18 mouse cellular contexts compared by ENCODE assay signal in the genomic region with DNA sequence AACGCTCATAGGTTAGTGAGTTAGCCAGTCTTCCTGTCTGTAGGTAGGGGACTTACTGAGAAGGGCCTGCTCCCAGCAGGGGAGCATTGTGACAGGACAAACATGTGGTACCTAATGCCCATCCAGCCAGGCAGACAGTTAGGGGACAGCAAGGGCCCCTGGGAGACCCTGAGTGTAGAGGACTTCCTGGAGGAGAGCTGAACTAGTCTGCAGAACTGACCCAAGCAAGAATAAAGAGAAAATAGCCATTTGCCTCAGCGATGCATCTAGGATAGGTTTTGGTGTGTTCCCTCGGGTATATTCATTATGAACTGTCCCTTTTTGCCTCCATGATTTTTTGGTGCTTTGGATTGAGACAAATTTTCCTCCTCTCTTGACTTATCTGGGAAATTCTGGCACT. TPM values are rescaled to one million over a fixed set of nuclear protein-coding genes. Genes with fewer than 3 reads are reported as not detected.
DNase-seq lines count a peak whose midpoint lies in the region; ATAC-seq and TF ChIP-seq lines count a peak whose summit lies in the region.
"Had no signal": no experiment of that assay in that cellular context is flagged by ENCODE, and none has a peak within 500 bp of the region (broad histone marks: within the 10 kb centered on the region; RNA-seq: fewer than 3 reads in every experiment).

No protein-coding gene starts in this region.

- H3K9ac ChIP-seq in kidney, postnatal 0 days (ENCODE audit: low read depth, low read length): no peak overlapping the region
- no peak overlapping the region for H3K9ac ChIP-seq in limb, embryonic 12.5 days (replicated peaks)
- no peak overlapping the region for H3K9ac ChIP-seq in forebrain, embryonic 15.5 days (replicated peaks)
- H3K9ac ChIP-seq: hindbrain, embryonic 15.5 days; liver, postnatal 0 days had no signal

- H3K9me3 ChIP-seq in kidney, postnatal 0 days (replicated peaks; ENCODE audit: low read length): no peaks in the 10 kb centered on the region
- H3K9me3 ChIP-seq in limb, embryonic 12.5 days: no peaks in the 10 kb centered on the region
- H3K9me3 ChIP-seq in forebrain, embryonic 15.5 days: no peaks in the 10 kb centered on the region
- H3K9me3 ChIP-seq: hindbrain, embryonic 15.5 days had no signal

- no peak for TF ChIP-seq CTCF in kidney, postnatal 0 days (IDR thresholded peaks at IDR 0.05; ENCODE audit: low read depth)

- H3K27ac ChIP-seq in kidney, postnatal 0 days: peak overlapping the region; percentile 67
- peak overlapping the region; percentile 58 for H3K27ac ChIP-seq in brown adipose tissue, adult 24 weeks (replicated peaks; ENCODE audit: low read depth, low read length)
- H3K27ac ChIP-seq in limb, embryonic 12.5 days: peak overlapping the region; percentile 41; the same call in 1 of the 2 replicates
- H3K27ac ChIP-seq in forebrain, embryonic 15.5 days (replicated peaks): no peak overlapping the region
- H3K27ac ChIP-seq: hindbrain, embryonic 15.5 days had no signal

- no peaks in the 10 kb centered on the region for H3K27me3 ChIP-seq in kidney, postnatal 0 days (ENCODE audit: insufficient read depth, low read length)
- no peaks in the 10 kb centered on the region for H3K27me3 ChIP-seq in limb, embryonic 12.5 days
- H3K27me3 ChIP-seq in forebrain, embryonic 15.5 days: no peaks in the 10 kb centered on the region
- H3K27me3 ChIP-seq: hindbrain, embryonic 15.5 days had no signal

- ATAC-seq in kidney, postnatal 0 days (replicated peaks; ENCODE audit: low FRiP score, low read depth): no peak
- ATAC-seq in limb, embryonic 12.5 days (ENCODE audit: insufficient number of reproducible peaks, insufficient read depth, low FRiP score, low TSS enrichment, low read depth): no peak
- no peak for ATAC-seq in forebrain, embryonic 15.5 days (replicated peaks)

- H3K36me3 ChIP-seq in kidney, postnatal 0 days (ENCODE audit: insufficient read depth, low read length): no peaks in the 10 kb centered on the region
- H3K36me3 ChIP-seq in limb, embryonic 12.5 days: no peaks in the 10 kb centered on the region
- H3K36me3 ChIP-seq in forebrain, embryonic 15.5 days: no peaks in the 10 kb centered on the region
- H3K36me3 ChIP-seq: hindbrain, embryonic 15.5 days had no signal

- WGBS in kidney, postnatal 0 days: 64% methylated on average over 3 of the region's 3 CpGs
- WGBS in limb, embryonic 12.5 days: 74% methylated on average over 3 of the region's 3 CpGs
- WGBS in forebrain, embryonic 15.5 days: 62% methylated on average over 3 of the region's 3 CpGs

- DNase-seq in heart, adult 11 months: peak; percentile 82
- no peak for DNase-seq in heart, postnatal 4 days
- no peak for DNase-seq in kidney, postnatal 0 days (ENCODE audit: low spot score)
- no peak for DNase-seq in kidney, postnatal 4 days
- no peak for DNase-seq in left cerebral cortex, adult 18-20 months (ENCODE audit: low spot score in 2 of 2)
- DNase-seq: adrenal gland, adult 2 months; cerebellum, adult 8-10 months; liver, postnatal 0 days; right cerebral cortex, postnatal 25 days had no signal

- H3K4me3 ChIP-seq in kidney, postnatal 0 days (replicated peaks; ENCODE audit: low read depth, low read length): no peak overlapping the region
- H3K4me3 ChIP-seq in brown adipose tissue, adult 24 weeks (ENCODE audit: insufficient read depth, low read depth, low read length): no peak overlapping the region
- no peak overlapping the region for H3K4me3 ChIP-seq in limb, embryonic 12.5 days (replicated peaks)
- no peak overlapping the region for H3K4me3 ChIP-seq in forebrain, embryonic 15.5 days
- H3K4me3 ChIP-seq: hindbrain, embryonic 15.5 days had no signal

- no peak overlapping the region for H3K4me2 ChIP-seq in kidney, postnatal 0 days (ENCODE audit: low read length)
- no peak overlapping the region for H3K4me2 ChIP-seq in limb, embryonic 12.5 days
- H3K4me2 ChIP-seq in forebrain, embryonic 15.5 days (replicated peaks): no peak overlapping the region
- H3K4me2 ChIP-seq: hindbrain, embryonic 15.5 days had no signal

- H3K4me1 ChIP-seq in kidney, postnatal 0 days (replicated peaks; ENCODE audit: insufficient read depth, low read length): peaks cover 9% of the 10 kb centered on the region; the same call in 1 of the 2 replicates
- peaks cover 17% of the 10 kb centered on the region for H3K4me1 ChIP-seq in brown adipose tissue, adult 24 weeks (ENCODE audit: control insufficient read depth, insufficient read depth, insufficient read length, low read length)
- peaks cover 21% of the 10 kb centered on the region for H3K4me1 ChIP-seq in limb, embryonic 12.5 days (replicated peaks)
- H3K4me1 ChIP-seq in forebrain, embryonic 15.5 days: peaks cover 9% of the 10 kb centered on the region; the same call in 1 of the 2 replicates

RNA-seq across cellular contexts. Expression of a gene that starts 50.5 kb away (rescaled TPM):
- total RNA-seq in heart, postnatal 4 days (2021): not detected
- not detected in 2 replicates for polyA plus RNA-seq in kidney, postnatal 0 days (2015; fragmentation: Nextera tagmentation; extraction: Ambion mirVana)
- not detected in 2 replicates for polyA plus RNA-seq in brown adipose tissue, adult 24 weeks (2012; ENCODE audit: insufficient read depth, insufficient read length, missing spikeins)
- not detected in 2 replicates for polyA plus RNA-seq in limb, embryonic 12.5 days (2016; fragmentation: Nextera tagmentation; extraction: Ambion mirVana)
- not detected for total RNA-seq in left cerebral cortex, adult 18-20 months (2021)
- not detected in 2 replicates for polyA plus RNA-seq in forebrain, embryonic 15.5 days (2015; fragmentation: Nextera tagmentation; extraction: Ambion mirVana)
- total RNA-seq: adrenal gland, adult 2 months; gastrocnemius, postnatal 4 days; layer of hippocampus, postnatal 10 days had no signal
- polyA plus RNA-seq: adrenal gland, adult 2 months; brain, embryonic 14.5 days; hindbrain, embryonic 15.5 days; kidney, embryonic 14.5 days; limb, embryonic 11.5 days; liver, postnatal 0 days had no signal
